Mouse (Mus musculus) liver, adult 2 months (tissue): ENCODE measurements around the gene Mfsd2b.

Source experiments
- CTCF ChIP-seq: fragments of 200-500 bp; IDR thresholded peaks from 2 replicates; pipeline ENCODE4 v1.5.1; 2011; ENCODE audit warnings: low read depth, low read length, control low read depth
- POLR2A ChIP-seq: fragments of 200-500 bp; IDR thresholded peaks from 2 replicates; pipeline ENCODE4 v1.6.1; 2011; ENCODE audit warnings: low read length, control low read depth; ENCODE audit not compliant: insufficient read depth; ENCODE audit errors: extremely low read depth

GRCm38 (mm10) chr12:4885062-4885461 lies 10.9 kb upstream of the Mfsd2b start:
- TF ChIP-seq CTCF (no peak), POLR2A (no peak)
